Mouse (Mus musculus) kidney, adult 9 months (tissue): ENCODE measurements at regions not wholly inside any gene's neighbourhood (a gene's known extent, or its start where the extent isn't known, plus 50 kb on each side); places are given as distances from the start of the nearest gene placed in this dataset.
A peak's percentile ranks its signal among the peaks of the same experiment; 100 is the strongest.

Experiments
- DNase-seq: peaks from one replicate; pipeline ENCODE4 v3.0.0; 2022

GRCm38 (mm10) chr5:51110006-51110405 lies 457.5 kb downstream of the Ppargc1a start:
- no peak for DNase-seq

- no peak for DNase-seq
Observed at GRCm38 (mm10) chr5:51108737-51109136, 458.8 kb downstream of the Ppargc1a start.

- no peak for DNase-seq
Observed at GRCm38 (mm10) chr5:51108181-51108580, 459.3 kb downstream of the Ppargc1a start.

- DNase-seq: no peak
Observed at GRCm38 (mm10) chr5:51099902-51100301, 467.6 kb downstream of the Ppargc1a start.

GRCm38 (mm10) chr5:51072674-51073468 lies 494.7 kb downstream of the Ppargc1a start:
- DNase-seq: peak; percentile 59

GRCm38 (mm10) chr5:51072146-51072545 lies 495.4 kb downstream of the Ppargc1a start:
- DNase-seq: no peak

- DNase-seq: no peak
Observed at GRCm38 (mm10) chr5:51069668-51070067, 497.9 kb downstream of the Ppargc1a start.

GRCm38 (mm10) chr5:51045872-51046271 lies 521.7 kb downstream of the Ppargc1a start:
- DNase-seq: no peak

- DNase-seq: peak; percentile 71
Observed at GRCm38 (mm10) chr5:51041541-51042217, 525.8 kb downstream of the Ppargc1a start.

GRCm38 (mm10) chr5:51040926-51041325 lies 526.6 kb downstream of the Ppargc1a start:
- DNase-seq: peak; percentile 60

GRCm38 (mm10) chr5:51040463-51040862 lies 527.1 kb downstream of the Ppargc1a start:
- DNase-seq: peak; percentile 60

GRCm38 (mm10) chr5:51039713-51040178 lies 527.8 kb downstream of the Ppargc1a start:
- peak; percentile 80 for DNase-seq

GRCm38 (mm10) chr5:51036450-51036990 lies 531.0 kb downstream of the Ppargc1a start:
- DNase-seq: no peak

GRCm38 (mm10) chr5:51028966-51029365 lies 538.6 kb downstream of the Ppargc1a start:
- peak; percentile 13 for DNase-seq

- no peak for DNase-seq
Observed at GRCm38 (mm10) chr5:50990822-50991537, 576.5 kb downstream of the Ppargc1a start.
